Mouse (Mus musculus) frontal cortex, adult (tissue): ENCODE results near the gene Osbpl9.
A peak's percentile ranks its signal among the peaks of the same experiment; 100 is the strongest.

Experiments used
- ATAC-seq: cut with Nextera tagmentation; 2 replicates; pipeline ENCODE4 v1.9.2; 2017; ENCODE audit warnings: mild to moderate bottlenecking, moderate library complexity, mixed read lengths; ENCODE audit not compliant: low TSS enrichment

Gene Osbpl9

DNA sequence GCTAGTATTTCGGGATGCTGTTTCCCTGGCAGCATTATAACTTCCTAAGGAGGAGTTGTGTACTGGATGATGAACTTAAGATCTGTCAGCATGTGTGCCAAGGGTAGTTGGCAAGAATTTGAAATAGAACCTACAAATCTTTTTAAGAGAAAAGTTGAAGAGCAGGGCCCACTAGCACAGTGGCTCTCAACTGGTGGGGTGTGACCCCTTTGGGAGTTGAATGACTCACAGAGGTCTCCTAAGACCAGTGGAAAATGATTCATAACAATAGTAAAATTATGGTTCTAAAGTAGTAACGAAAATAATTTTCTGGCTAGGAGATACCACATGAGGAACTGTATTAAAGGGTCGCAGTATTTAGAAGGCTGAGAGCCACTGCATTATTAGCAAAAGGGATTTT lies 67.1 kb downstream of the Osbpl9 start:
- no peak for ATAC-seq

DNA sequence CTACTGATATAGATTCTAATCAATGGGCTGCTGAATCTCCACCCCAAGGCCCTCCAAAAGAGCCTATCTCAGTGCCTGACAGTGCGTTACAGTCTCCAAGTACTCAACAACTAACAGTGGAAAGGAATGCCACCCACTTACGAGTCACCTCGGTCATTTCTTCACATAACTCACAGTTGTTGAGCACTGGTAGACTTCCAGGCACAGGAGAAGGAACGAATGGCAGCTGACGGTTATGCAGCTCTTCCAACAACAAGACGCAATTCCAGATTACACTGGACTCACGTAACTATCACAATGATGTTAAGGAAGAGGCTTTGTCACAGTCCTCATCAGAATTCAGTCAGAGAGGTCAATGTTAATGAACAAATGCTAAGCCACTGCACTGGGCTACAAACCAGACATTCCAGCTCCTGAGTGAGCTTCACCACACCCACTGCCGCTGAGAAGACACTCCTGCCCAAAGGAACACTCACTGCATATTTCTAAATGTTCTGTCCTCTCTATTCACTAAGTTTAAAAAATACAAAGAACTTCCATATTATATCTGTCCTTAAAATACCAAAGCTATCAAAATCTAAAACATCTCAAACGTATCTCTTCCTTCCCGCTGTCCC lies 70.7 kb downstream of the Osbpl9 start:
- no peak for ATAC-seq

- ATAC-seq, result no peak
Measured at GRCm38 (mm10) chr4:109128971-109129370, 73.1 kb downstream of the Osbpl9 start.

- no peak for ATAC-seq
Measured at GRCm38 (mm10) chr4:109128017-109128416, 74.1 kb downstream of the Osbpl9 start.

DNA sequence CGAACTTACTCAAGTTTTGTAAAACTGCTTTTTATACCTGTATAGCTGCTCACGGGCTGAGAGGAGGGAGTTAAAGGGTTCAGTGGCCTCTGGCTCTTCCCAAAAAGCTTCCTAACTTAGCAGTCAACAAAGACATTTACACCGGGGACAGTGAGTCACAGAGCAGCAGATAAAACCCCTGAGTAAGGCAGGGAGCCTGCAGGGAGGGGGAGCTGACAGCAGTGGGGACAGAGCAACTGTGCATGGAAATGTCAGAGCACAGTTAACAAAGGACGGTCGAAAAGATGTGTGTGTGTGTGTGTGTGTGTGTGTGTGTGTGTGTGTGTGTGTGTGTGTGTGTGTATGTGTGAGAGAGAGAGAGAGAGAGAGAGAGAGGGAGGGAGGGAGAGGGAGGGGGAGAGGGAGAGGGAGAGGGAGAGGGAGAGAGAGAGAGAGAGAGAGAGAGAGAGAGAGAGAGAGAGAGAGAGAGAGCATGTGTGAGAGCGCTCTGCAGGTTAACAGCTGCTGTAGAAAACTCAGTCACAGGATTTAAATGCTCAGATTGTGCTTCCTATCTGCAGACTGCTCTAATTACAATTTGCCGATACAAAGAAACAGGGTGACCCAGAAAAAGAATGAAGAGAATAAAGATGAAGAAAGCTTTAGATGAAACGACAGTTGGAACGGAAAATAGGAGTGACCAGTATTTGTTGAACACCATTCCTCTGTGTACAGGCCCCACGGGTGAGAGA lies 75.1 kb downstream of the Osbpl9 start:
- no peak for ATAC-seq

GRCm38 (mm10) chr4:109125746-109126425 lies 76.2 kb downstream of the Osbpl9 start:
- ATAC-seq, result no peak

GRCm38 (mm10) chr4:109122830-109123555 lies 79.1 kb downstream of the Osbpl9 start:
- ATAC-seq, result no peak

- ATAC-seq, result no peak
Measured at GRCm38 (mm10) chr4:109120735-109121134, 81.3 kb downstream of the Osbpl9 start.

DNA sequence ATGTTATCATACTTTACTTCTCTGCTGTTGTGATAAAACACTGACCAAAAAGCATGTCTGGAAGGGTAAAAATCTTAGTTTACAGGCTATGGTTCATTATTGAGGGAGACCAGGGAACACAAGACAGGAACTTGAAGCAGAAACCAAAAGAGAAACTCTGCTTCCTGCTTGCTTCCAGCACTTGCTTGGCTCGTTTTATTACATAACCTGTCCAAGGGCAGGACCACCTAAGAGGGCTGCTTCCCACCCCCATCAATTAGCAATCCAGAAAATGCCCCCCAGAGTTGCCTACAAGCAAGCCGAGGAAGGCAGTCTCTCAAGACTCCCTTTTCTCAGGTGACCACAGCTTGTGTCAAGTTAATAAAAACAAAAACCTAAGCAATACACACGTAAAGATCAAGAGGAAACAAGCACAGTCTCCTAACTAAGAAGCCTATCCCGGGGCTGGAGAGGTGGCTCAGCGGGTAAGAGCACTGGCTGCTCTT lies 82.4 kb downstream of the Osbpl9 start:
- no peak for ATAC-seq

- peak; percentile 86 for ATAC-seq
Measured at GRCm38 (mm10) chr4:109118327-109118659, 83.8 kb downstream of the Osbpl9 start.

DNA sequence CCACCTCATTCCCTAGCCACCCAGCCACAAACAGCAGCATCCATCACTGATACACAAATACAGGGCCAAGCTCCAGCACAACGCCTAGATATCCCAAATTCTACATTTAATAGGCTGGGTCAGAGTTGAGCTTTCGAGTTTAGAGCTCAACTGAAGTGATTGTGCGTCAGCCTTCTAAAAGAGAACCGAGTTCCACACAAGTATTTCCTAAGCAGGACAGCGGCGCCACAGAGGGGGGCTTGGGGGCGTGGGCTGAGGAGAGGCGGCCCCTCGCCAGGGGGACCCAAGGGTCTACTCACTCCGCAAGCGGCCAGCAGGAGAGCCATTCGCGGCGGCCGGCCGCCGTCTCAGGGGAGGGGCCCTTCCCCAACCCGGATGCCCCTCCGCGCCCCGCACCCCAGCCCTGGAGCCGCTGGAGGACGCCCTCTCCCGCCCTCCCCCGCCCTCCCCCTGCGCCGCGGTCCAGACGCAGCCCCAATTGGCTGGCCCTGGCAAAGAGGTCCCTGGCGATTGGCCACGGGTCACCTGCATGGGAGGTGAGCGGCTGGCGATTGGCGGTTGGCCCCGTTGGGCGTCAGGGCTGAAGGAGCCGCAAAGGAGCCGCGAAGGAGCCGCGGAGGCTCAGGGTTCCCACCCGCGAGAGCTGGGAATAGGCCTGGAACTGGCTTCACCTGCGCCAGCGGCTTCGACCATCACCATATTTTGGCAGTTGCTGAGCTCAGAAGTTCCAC lies 84.3 kb downstream of the Osbpl9 start:
- ATAC-seq, result peak; percentile 71; the same call in 1 of the 2 replicates

DNA sequence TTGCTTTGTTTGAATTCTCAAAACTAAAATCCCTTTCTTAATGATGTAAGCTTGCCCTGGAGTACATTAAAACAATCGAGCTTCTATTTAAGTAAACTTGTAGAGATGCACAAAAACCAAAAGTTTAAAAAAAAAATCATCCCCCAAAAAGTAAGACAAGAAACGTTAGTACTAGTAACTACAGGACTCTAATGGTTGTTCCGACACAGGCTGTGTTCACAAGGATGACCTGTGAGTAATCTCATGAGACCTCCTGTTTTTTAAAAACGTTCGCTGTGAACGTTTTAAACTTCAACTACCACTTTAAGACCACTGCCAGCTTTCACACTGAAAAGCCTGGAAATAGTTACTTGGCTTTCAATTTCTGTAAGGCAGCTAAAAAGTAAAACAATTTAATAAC lies 85.1 kb downstream of the Osbpl9 start:
- ATAC-seq, result no peak

GRCm38 (mm10) chr4:109116494-109116893 lies 85.6 kb downstream of the Osbpl9 start:
- no peak for ATAC-seq

DNA sequence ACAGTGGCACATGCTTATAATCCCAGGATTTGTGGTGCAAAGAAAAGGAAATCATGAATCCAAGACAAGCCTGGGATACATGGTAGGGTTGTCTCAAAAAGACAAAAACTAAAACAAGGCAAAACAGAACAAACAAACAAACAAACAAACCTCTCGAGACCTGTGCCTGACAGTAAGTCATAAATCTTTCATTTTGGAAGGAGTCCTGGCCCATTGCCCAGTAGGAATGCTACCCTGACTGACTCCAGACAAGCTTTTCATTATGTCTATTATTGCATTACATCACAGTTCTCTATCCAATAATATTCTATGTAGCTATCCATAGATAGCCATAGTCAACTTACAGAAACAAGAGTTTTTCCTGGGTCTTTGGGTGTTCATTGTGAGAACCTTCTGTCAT lies 86.3 kb downstream of the Osbpl9 start:
- no peak for ATAC-seq

DNA sequence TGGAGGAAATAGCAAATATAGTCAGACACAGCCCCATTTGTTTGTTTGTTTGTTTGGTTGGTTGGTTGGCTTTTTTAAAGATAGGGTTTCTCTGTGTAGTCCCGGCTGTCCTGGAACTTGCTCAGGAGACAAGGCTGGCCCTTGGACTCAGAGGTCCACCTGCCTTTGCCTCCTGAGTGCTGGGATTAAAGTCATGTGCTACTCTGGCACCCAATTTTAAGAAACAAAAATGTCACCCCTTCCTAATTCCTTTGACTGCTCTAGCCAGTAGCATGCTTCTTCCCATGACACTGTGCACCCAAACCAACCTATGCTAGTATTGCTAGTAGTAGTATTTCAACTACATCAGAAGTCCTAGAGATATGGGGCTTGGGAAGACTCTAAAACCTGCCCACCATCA lies 87.8 kb downstream of the Osbpl9 start:
- ATAC-seq, result no peak

GRCm38 (mm10) chr4:109112915-109113505 lies 89.1 kb downstream of the Osbpl9 start:
- ATAC-seq, result no peak

GRCm38 (mm10) chr4:109110978-109111377 lies 91.1 kb downstream of the Osbpl9 start:
- no peak for ATAC-seq

DNA sequence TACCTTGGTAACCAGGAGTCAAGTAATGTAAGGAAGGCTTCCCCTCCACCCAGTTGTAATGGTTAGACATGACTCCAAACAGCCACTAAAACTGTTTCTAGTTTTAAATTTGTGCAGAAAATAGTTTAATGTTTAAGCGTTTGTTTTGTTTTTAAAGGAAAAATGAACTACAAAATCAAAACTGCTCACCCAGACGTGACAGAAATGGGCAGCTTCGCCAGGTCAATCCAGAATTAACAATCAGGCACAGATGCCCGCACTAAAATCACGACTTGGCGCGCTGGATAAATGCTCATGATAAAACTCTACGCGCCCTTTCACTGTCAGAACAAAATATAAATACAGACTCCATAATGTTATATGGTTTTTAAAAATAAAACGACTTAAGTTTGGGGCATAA lies 92.4 kb downstream of the Osbpl9 start:
- no peak for ATAC-seq

- no peak for ATAC-seq
Measured at GRCm38 (mm10) chr4:109109012-109109411, 93.1 kb downstream of the Osbpl9 start.

DNA sequence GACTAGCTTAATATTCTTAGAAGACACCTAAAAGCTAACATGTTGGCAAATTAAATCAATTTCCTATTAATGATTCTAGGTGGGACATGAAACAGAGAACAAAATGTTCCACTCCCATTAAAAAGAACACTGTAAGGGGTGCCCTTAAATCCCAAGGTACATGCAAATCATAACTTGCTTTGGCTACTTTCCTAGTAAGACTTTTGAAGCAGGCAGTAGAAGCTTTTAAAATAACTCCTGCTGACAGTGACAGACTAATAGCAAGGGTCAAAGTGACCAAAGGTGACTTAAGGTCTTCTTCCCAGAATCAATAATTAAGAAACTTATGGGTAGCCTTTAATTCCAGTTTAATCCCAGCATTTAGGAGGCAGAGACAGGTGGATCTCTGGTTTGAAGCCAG lies 95.5 kb downstream of the Osbpl9 start:
- ATAC-seq, result no peak

DNA sequence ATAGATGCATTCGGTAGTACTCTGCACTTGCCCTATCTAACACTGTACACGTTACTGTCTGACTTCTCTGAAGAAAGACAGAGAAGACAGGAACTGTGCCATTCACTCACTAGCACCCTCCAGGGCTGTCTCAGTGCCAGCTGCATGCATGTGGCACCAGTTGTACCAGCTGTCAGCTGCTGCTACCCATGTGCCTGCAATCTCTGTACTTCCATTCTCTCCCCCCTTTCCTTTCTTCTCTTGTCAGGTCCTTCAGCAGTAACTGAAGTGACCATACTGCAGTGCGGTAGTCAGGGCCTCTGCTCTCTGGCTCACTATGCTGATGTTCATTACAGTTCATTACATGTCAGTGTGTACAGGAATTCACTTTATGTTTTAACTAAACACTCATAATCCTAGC lies 96.0 kb downstream of the Osbpl9 start:
- peak; percentile 57; the same call in 1 of the 2 replicates for ATAC-seq
